Mouse (Mus musculus) heart, adult 2 months (tissue): ENCODE data around the gene Tcfl5. TPM values are rescaled to one million over a fixed set of nuclear protein-coding genes. Genes with fewer than 3 reads are reported as not detected.

ENCODE experiments used
- DNase-seq, 2 experiments: peaks; one replicate each; pipeline ENCODE4 v3.0.0; 2021
- H3K27ac ChIP-seq: fragments of 200-600 bp; 2 replicates; pipeline ENCODE4 v1.8.1; 2022
- H3K27me3 ChIP-seq: fragments of 200-500 bp; 2 replicates; pipeline ENCODE4 v1.6.1; 2012; ENCODE audit warnings: mild to moderate bottlenecking, low read length, inconsistent platforms, mixed read lengths; ENCODE audit not compliant: control insufficient read depth, insufficient read depth
- H3K36me3 ChIP-seq: fragments of 200-500 bp; 2 replicates; pipeline ENCODE4 v1.6.1; 2012; ENCODE audit warnings: low read length, inconsistent platforms; ENCODE audit not compliant: control insufficient read depth, insufficient read depth
- H3K4me1 ChIP-seq: fragments of 200-500 bp; 2 replicates; pipeline ENCODE4 v1.6.1; 2011; ENCODE audit warnings: low read length; ENCODE audit not compliant: control insufficient read depth, insufficient read depth
- H3K4me3 ChIP-seq: fragments of 200-600 bp; 2 replicates; pipeline ENCODE4 v1.8.1; 2022
- H3K79me2 ChIP-seq: fragments of 200-500 bp; replicated peaks from 2 replicates; pipeline ENCODE4 v1.6.1; 2012; ENCODE audit warnings: mild to moderate bottlenecking, inconsistent platforms, low read length, moderate library complexity, mixed read lengths; ENCODE audit not compliant: control insufficient read depth, insufficient read depth
- H3K9ac ChIP-seq: fragments of 200-500 bp; 2 replicates; pipeline ENCODE4 v1.6.1; 2012; ENCODE audit warnings: low read depth, mild to moderate bottlenecking, control low read depth, inconsistent platforms, low read length, mixed read lengths
- CTCF ChIP-seq: fragments of 200-600 bp; IDR thresholded peaks from 2 replicates; pipeline ENCODE4 v1.8.1; 2022; ENCODE audit warnings: antibody characterized with exemption, mild to moderate bottlenecking, moderate library complexity
- EP300 ChIP-seq: fragments of 200-500 bp; IDR thresholded peaks from 2 replicates; pipeline ENCODE4 v1.6.1; 2011; ENCODE audit warnings: low read depth, low read length, control low read depth; ENCODE audit not compliant: insufficient read depth
- POLR2A ChIP-seq: fragments of 200-500 bp; IDR thresholded peaks from 2 replicates; pipeline ENCODE4 v1.6.1; 2011; ENCODE audit warnings: mild to moderate bottlenecking, low read depth, low read length, control low read depth; ENCODE audit not compliant: insufficient read depth
- WGBS: fragments of 180-500 bp; shearing (Covaris S2); methylation state at CpG from one replicate; pipeline ENCODE4 v1.1.7; 2018; 5-methylcytosine and 5-hydroxymethylcytosine counted together
- intact Hi-C: fragments of 180-260 bp; cut with DNase I; formaldehyde crosslinking; loops from one replicate; pipeline ENCODE4 v1.15.1; 2025
- polyA plus RNA-seq: library from polyadenylated mRNA; depleted of rRNA; stranded (reverse); fragments of >200 nt; gene quantifications from 2 replicates; pipeline ENCODE4 v1.2.3, GENCODE M21; 2012
- total RNA-seq, 2 experiments: library from RNA; stranded (reverse); gene quantifications; 2 replicates each; pipeline ENCODE4 v1.2.3; 2021

The Tcfl5 gene
- total and polyA plus RNA-seq, 3 experiments, result 0.18 TPM; not detected in 2

DNA sequence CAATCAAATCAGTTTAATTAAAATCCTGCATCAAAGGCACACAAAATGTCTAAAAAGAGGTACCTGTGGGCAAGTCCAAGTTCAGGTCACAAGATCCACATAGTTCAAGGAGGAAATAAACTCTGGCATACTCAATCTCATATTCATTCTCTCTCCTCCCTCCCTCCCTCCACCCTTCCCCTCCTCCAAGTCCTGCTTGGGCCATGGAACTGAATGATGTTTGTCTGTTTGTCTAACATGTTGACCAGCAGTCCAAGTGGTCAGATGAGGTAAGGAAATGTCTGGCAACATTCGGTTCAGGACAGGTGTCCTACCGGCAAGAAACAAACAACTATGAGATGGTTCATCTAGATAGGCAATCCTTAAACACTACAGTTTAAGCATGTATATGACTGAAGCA lies 34.2 kb upstream of the Tcfl5 start:
- DNase-seq, result no peak
- intact Hi-C loops, result loop anchor here (5.0 kb wide), 2 partner anchors 36 to 51 kb away; partner anchors contain the start of genes Gid8 and Slc17a9
- Histone ChIP-seq H3K36me3 (no peaks in the 10 kb centered on the region; the same call in 1 of the 2 replicates), H3K4me1 (no peaks in the 10 kb centered on the region; the same call in 1 of the 2 replicates), H3K79me2 (no peaks in the 10 kb centered on the region), H3K9ac (no peak overlapping the region), H3K4me3 (no peak overlapping the region), H3K27ac (no peak overlapping the region), H3K27me3 (no peaks in the 10 kb centered on the region)
- WGBS, result 86% methylated on average over 2 of the region's 2 CpGs
- TF ChIP-seq POLR2A (no peak), CTCF (no peak), EP300 (no peak)

DNA sequence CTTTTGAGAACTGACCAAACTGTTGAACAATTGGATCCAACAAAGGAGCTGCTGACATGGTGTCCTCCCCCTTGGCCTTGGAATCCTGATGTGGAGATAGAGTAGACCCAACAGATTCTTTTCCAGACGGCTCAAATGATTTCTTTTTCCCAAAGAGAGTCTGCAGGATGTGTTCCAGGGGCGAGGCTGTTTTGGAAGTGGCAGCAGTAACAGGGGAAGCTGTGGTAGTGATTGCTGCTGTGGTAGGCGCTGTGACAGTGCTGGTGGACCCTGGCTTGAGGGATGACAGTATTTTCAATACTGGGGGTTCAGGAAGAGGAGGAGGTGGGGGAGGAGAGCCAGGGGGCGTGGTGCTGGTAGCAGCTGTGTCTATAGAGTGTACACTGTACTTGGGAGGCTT lies 19.5 kb upstream of the Tcfl5 start:
- Histone ChIP-seq H3K79me2 (no peaks in the 10 kb centered on the region), H3K36me3 (no peaks in the 10 kb centered on the region), H3K4me1 (no peaks in the 10 kb centered on the region), H3K4me3 (no peak overlapping the region), H3K27ac (no peak overlapping the region), H3K9ac (no peak overlapping the region), H3K27me3 (no peaks in the 10 kb centered on the region)
- TF ChIP-seq CTCF (no peak), EP300 (no peak), POLR2A (no peak)
- no peak for DNase-seq
- intact Hi-C loops, result no loop called here
- 72% methylated on average over 4 of the region's 4 CpGs for WGBS

DNA sequence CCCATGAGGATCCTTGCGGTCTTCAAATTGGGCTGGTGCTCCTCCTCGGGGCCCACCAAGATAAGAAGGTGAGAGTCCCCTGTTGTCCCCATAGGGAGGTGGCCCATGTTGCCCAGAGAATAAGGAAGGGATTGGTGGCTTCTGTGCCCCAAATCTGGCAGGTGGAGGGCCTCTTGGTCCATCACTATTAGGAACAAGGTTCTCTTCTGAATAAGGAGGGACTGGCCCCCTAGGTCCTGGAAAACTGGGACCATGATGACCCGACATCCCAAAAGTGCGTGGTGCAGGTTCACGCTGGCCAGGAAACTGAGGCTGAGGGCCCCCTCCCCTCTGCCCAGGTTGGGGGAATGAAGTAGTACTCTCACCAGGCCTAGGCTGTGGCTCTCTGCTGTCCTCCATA lies 18.0 kb upstream of the Tcfl5 start:
- no peak for TF ChIP-seq EP300
- TF ChIP-seq CTCF, result no peak
- TF ChIP-seq POLR2A, result no peak
- H3K79me2 ChIP-seq, result no peaks in the 10 kb centered on the region
- intact Hi-C loops, result no loop called here

DNA sequence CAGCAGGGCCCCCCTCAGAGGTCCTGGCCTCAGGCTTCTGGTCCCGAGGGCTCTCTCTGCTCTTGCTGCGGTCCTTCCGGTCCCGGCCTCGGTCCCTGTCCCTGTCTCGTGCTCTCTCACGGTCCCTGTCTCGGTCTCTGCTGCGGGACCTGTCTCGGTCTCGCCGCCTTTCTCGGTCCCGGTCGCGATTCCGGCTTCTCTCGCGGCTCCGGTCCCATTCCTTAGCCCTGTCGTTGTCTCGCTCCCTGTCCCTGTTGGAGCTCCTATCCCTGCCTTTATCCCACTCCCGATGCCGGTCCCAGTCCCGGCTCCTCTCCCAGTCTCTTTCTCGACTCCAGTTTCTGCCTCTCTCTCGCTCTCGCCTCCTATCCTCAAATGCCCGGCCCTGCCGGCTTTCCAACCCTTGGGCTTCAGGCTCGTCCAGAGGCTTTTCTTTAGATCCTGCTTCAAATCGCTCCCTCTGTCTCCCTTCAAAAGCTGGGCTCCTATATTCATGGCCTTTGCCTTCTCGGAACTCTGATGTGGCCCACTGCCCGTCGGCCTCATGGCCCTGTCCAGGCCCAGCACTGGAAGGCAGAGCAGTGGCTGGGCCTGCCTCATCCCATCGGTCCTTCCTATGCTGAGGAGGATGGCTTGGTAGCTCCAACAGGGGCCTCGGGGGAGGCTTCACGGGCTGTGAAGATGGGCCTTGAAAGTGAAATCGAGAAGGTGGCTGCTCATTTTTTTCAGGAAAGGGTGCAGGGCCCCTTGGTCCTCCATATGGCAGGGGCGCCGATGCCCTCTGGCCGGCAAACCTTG lies 17.0 kb upstream of the Tcfl5 start:
- TF ChIP-seq POLR2A, result no peak
- no peaks in the 10 kb centered on the region for H3K4me1 ChIP-seq
- intact Hi-C loops, result no loop called here
- no peaks in the 10 kb centered on the region for H3K36me3 ChIP-seq
- H3K27me3 ChIP-seq, result no peaks in the 10 kb centered on the region
- H3K27ac ChIP-seq, result no peak overlapping the region
- WGBS, result 34% methylated on average over 42 of the region's 42 CpGs
- DNase-seq, result peak; percentile 11 to 33
- H3K9ac ChIP-seq, result peak overlapping the region; percentile 24; the same call in 1 of the 2 replicates
- H3K4me3 ChIP-seq, result no peak overlapping the region
- H3K79me2 ChIP-seq, result no peaks in the 10 kb centered on the region

More for the DNA sequence above, 18.0 kb upstream of the Tcfl5 start:
- WGBS, result 89% methylated on average over 5 of the region's 5 CpGs
- Histone ChIP-seq H3K9ac (no peak overlapping the region), H3K27ac (no peak overlapping the region), H3K4me1 (no peaks in the 10 kb centered on the region), H3K4me3 (no peak overlapping the region), H3K27me3 (no peaks in the 10 kb centered on the region), H3K36me3 (no peaks in the 10 kb centered on the region)
- DNase-seq, result no peak

DNA sequence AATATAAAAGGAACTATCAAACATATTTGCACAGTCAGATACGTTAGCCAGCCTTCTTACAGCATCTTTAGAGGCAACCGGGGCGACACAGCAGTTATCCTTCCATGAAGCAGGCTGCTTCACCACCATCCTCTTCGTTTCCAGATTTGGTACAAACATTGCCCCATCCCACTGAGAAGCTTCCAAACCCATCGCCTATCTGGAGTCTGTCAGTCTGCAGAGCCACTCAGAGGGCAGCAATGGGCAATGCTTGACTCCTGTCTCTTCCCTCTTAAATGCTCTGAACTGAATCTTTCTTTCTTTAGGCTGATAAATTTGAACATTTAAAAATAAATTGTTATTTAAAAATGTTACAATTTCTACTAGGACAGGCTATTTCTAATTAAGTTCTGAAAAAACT lies 15.9 kb upstream of the Tcfl5 start:
- Histone ChIP-seq H3K4me1 (no peaks in the 10 kb centered on the region), H3K27me3 (no peaks in the 10 kb centered on the region), H3K27ac (no peak overlapping the region), H3K4me3 (no peak overlapping the region), H3K36me3 (no peaks in the 10 kb centered on the region), H3K9ac (no peak overlapping the region), H3K79me2 (no peaks in the 10 kb centered on the region)
- WGBS, result 88% methylated on average over 5 of the region's 5 CpGs
- DNase-seq, result no peak
- TF ChIP-seq POLR2A, result no peak
- TF ChIP-seq EP300, result no peak
- TF ChIP-seq CTCF, result no peak
- intact Hi-C loops, result no loop called here

DNA sequence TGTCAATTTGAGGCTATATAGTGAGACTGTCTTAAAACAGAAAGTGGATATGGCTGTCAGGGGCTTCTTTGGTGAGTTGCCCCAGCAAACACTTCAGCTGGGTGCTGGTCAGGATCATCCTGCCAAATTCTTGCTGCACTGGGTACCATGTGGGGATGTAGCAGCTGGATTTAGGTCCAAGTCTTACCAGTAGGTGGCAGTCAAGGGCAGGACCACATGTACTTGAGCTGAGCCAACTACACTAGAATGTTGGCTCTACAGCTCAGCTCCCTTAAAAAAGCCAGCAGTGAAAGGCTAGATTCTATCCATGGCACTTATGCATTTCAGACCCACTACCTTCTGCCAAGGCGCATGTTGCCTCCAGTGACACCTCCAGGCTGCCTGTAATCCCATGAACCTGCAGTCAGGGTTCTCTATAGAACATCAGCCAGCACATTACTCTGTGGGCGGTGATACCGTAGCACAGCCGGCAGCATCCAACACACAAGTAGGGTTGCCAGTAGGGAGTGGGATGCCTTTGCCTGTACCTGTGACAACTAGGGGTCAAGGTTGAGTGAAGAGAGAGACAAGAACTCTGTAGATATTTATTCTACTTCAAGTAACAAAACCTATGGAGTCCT lies 15.0 kb upstream of the Tcfl5 start:
- no peaks in the 10 kb centered on the region for H3K4me1 ChIP-seq
- TF ChIP-seq POLR2A (no peak), CTCF (peak; percentile 94), EP300 (peak; percentile 53; the same call in 1 of the 2 replicates)
- no peak overlapping the region for H3K4me3 ChIP-seq
- H3K79me2 ChIP-seq, result no peaks in the 10 kb centered on the region
- no peak overlapping the region for H3K27ac ChIP-seq
- H3K9ac ChIP-seq, result no peak overlapping the region
- no peaks in the 10 kb centered on the region for H3K27me3 ChIP-seq
- WGBS, result 69% methylated on average over 4 of the region's 4 CpGs
- peak; percentile 65 to 67 for DNase-seq
- intact Hi-C loops, result loop anchor here (1.0 kb wide), 1 partner anchor 88 kb away; no protein-coding TSS in a partner anchor
- H3K36me3 ChIP-seq, result no peaks in the 10 kb centered on the region
